ENCODE assay signal across 23 mouse cellular contexts in the genomic region with DNA sequence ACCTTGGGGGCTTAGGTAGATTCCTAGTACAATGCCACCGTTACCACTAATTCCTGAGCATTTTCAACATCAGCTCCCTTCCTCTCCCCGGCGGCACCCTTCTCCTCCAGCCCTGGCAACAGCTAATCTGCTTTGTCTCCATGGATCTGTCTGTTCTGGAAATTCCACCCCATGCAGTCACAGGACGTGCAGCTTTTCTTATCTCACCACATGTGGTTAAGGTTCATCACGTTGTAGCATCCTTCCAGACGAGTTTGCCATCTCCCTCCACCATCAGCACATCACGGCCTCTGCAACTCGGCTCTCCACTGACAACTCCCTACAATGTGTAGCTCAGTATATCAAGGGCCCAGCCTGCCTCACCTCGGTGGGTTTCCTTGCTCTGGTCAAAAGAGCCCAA. TPM values are rescaled to one million over a fixed set of nuclear protein-coding genes. Genes with fewer than 3 reads are reported as not detected.
A peak's percentile ranks its signal among the peaks of the same experiment; 100 is the strongest.
DNase-seq lines count a peak whose midpoint lies in the region; ATAC-seq and TF ChIP-seq lines count a peak whose summit lies in the region.
"Had no signal": no experiment of that assay in that cellular context is flagged by ENCODE, and none has a peak within 500 bp of the region (broad histone marks: within the 10 kb centered on the region; RNA-seq: fewer than 3 reads in every experiment).

No protein-coding gene starts in this region.

- H3K4me3 ChIP-seq in forebrain, embryonic 14.5 days (ENCODE audit: low read depth, low read length) = no peak overlapping the region
- no peak overlapping the region for H3K4me3 ChIP-seq in forebrain, embryonic 13.5 days
- H3K4me3 ChIP-seq in testis, adult 2 months (ENCODE audit: control insufficient read depth, low read depth, low read length) = no peak overlapping the region
- H3K4me3 ChIP-seq in midbrain, embryonic 14.5 days (replicated peaks; ENCODE audit: low read depth, low read length) = no peak overlapping the region
- no peak overlapping the region for H3K4me3 ChIP-seq in lung, postnatal 0 days (ENCODE audit: low read depth, low read length)
- H3K4me3 ChIP-seq: embryonic facial prominence, embryonic 15.5 days; heart, adult 2 months; heart, embryonic 15.5 days; left cerebral cortex, adult 2 months; megakaryocyte, embryonic 14.5 days had no signal

- H3K9me3 ChIP-seq in forebrain, embryonic 14.5 days (replicated peaks; ENCODE audit: control insufficient read depth, low read length) = no peaks in the 10 kb centered on the region
- no peaks in the 10 kb centered on the region for H3K9me3 ChIP-seq in forebrain, embryonic 13.5 days (replicated peaks)
- no peaks in the 10 kb centered on the region for H3K9me3 ChIP-seq in midbrain, embryonic 14.5 days (ENCODE audit: control insufficient read depth, low read length)
- H3K9me3 ChIP-seq in lung, postnatal 0 days (ENCODE audit: low read length) = no peaks in the 10 kb centered on the region
- H3K9me3 ChIP-seq: embryonic facial prominence, embryonic 15.5 days; heart, embryonic 15.5 days; megakaryocyte, embryonic 14.5 days had no signal

- DNase-seq in forebrain, embryonic 14.5 days (ENCODE audit: low spot score) = no peak
- DNase-seq in testis, postnatal 10 days (ENCODE audit: low spot score) = no peak
- DNase-seq in midbrain, embryonic 14.5 days = no peak
- no peak for DNase-seq in lung, postnatal 0 days (ENCODE audit: low spot score)
- no peak for DNase-seq in left cerebral cortex, adult 11 months (ENCODE audit: low spot score)
- DNase-seq: cerebellum, adult 9-10 months; gastrocnemius, postnatal 25 days; heart, adult 2 months; kidney, adult 2 months; kidney, postnatal 14 days; left cerebral cortex, postnatal 4 days; liver; liver, postnatal 0 days; lung, postnatal 14 days had no signal

- no peak for ATAC-seq in forebrain, embryonic 14.5 days
- no peak for ATAC-seq in forebrain, embryonic 13.5 days
- ATAC-seq in midbrain, embryonic 14.5 days (ENCODE audit: low FRiP score, low TSS enrichment) = no peak
- ATAC-seq in lung, postnatal 0 days = no peak
- ATAC-seq: inflammation-experienced regulatory T-cells, adult 6 months; liver, postnatal 0 days had no signal

- H3K27ac ChIP-seq in forebrain, embryonic 14.5 days (ENCODE audit: low read depth, low read length) = no peak overlapping the region
- no peak overlapping the region; the same call in 1 of the 2 replicates for H3K27ac ChIP-seq in forebrain, embryonic 13.5 days
- peak overlapping the region; percentile 35; the same call in 1 of the 2 replicates for H3K27ac ChIP-seq in testis, adult 2 months (ENCODE audit: control insufficient read depth, insufficient read depth, low read depth, low read length)
- H3K27ac ChIP-seq in midbrain, embryonic 14.5 days (replicated peaks; ENCODE audit: low read depth, low read length) = peak overlapping the region; percentile 38
- no peak overlapping the region for H3K27ac ChIP-seq in lung, postnatal 0 days (ENCODE audit: low read length)
- H3K27ac ChIP-seq: embryonic facial prominence, embryonic 15.5 days; heart, adult 2 months; heart, embryonic 15.5 days; left cerebral cortex, adult 2 months had no signal

- peaks cover 5% of the 10 kb centered on the region; the same call in 1 of the 2 replicates for H3K4me1 ChIP-seq in forebrain, embryonic 14.5 days (ENCODE audit: control insufficient read depth, insufficient read depth, low read length)
- H3K4me1 ChIP-seq in forebrain, embryonic 13.5 days = peaks cover 28% of the 10 kb centered on the region
- no peaks in the 10 kb centered on the region; the same call in 1 of the 2 replicates for H3K4me1 ChIP-seq in testis, adult 2 months (ENCODE audit: control insufficient read depth, insufficient read depth, low read length)
- H3K4me1 ChIP-seq in midbrain, embryonic 14.5 days (ENCODE audit: control insufficient read depth, insufficient read depth, low read length) = peaks cover 10% of the 10 kb centered on the region; the same call in 1 of the 2 replicates
- no peaks in the 10 kb centered on the region for H3K4me1 ChIP-seq in lung, postnatal 0 days (ENCODE audit: insufficient read depth, low read depth, low read length)
- H3K4me1 ChIP-seq: embryonic facial prominence, embryonic 15.5 days had no signal

- TF ChIP-seq POLR2A in testis, adult 2 months (IDR thresholded peaks at IDR 0.05; ENCODE audit: control insufficient read depth, low read depth, low read length) = no peak

- H3K9ac ChIP-seq in forebrain, embryonic 14.5 days (ENCODE audit: low read length) = 0 out of 2 replicates have a peak overlapping the region, but pooled peaks have one; percentile 3
- no peak overlapping the region for H3K9ac ChIP-seq in forebrain, embryonic 13.5 days
- no peak overlapping the region for H3K9ac ChIP-seq in midbrain, embryonic 14.5 days (replicated peaks; ENCODE audit: low read length)
- H3K9ac ChIP-seq in lung, postnatal 0 days (replicated peaks; ENCODE audit: low read depth) = no peak overlapping the region
- H3K9ac ChIP-seq: embryonic facial prominence, embryonic 15.5 days; heart, embryonic 15.5 days; liver, postnatal 0 days had no signal

- H3K36me3 ChIP-seq in forebrain, embryonic 14.5 days (ENCODE audit: control insufficient read depth, insufficient read depth, low read length) = peaks cover 43% of the 10 kb centered on the region
- peaks cover 47% of the 10 kb centered on the region for H3K36me3 ChIP-seq in forebrain, embryonic 13.5 days (ENCODE audit: poor library complexity, severe bottlenecking)
- peaks cover 6% of the 10 kb centered on the region for H3K36me3 ChIP-seq in testis, adult 2 months (ENCODE audit: control insufficient read depth, insufficient read depth, low read length)
- peaks cover 44% of the 10 kb centered on the region for H3K36me3 ChIP-seq in midbrain, embryonic 14.5 days (ENCODE audit: control insufficient read depth, insufficient read depth, low read length)
- H3K36me3 ChIP-seq in lung, postnatal 0 days (ENCODE audit: insufficient read depth, low read length) = peaks cover 12% of the 10 kb centered on the region

- WGBS in forebrain, embryonic 14.5 days = 16% methylated on average over 9 of the region's 9 CpGs
- 18% methylated on average over 9 of the region's 9 CpGs for WGBS in forebrain, embryonic 13.5 days
- WGBS in midbrain, embryonic 14.5 days = 13% methylated on average over 9 of the region's 9 CpGs
- 52% methylated on average over 9 of the region's 9 CpGs for WGBS in lung, postnatal 0 days

- no peak for TF ChIP-seq CTCF in testis, adult 2 months (IDR thresholded peaks at IDR 0.05; ENCODE audit: control insufficient read depth, insufficient read depth, insufficient replicate concordance, low read depth, low read length)
- TF ChIP-seq CTCF in lung, postnatal 0 days (IDR thresholded peaks at IDR 0.05) = no peak

- no peak for TF ChIP-seq EP300 in lung, postnatal 0 days (IDR thresholded peaks at IDR 0.05)

- H3K4me2 ChIP-seq in forebrain, embryonic 14.5 days (ENCODE audit: low read length) = no peak overlapping the region
- H3K4me2 ChIP-seq in forebrain, embryonic 13.5 days = no peak overlapping the region
- no peak overlapping the region for H3K4me2 ChIP-seq in midbrain, embryonic 14.5 days (ENCODE audit: low read length)
- H3K4me2 ChIP-seq in lung, postnatal 0 days (replicated peaks; ENCODE audit: low read depth, low read length) = no peak overlapping the region
- H3K4me2 ChIP-seq: embryonic facial prominence, embryonic 15.5 days; heart, embryonic 15.5 days had no signal

- no peaks in the 10 kb centered on the region for H3K27me3 ChIP-seq in forebrain, embryonic 14.5 days (replicated peaks; ENCODE audit: control insufficient read depth, insufficient read depth, low read length)
- H3K27me3 ChIP-seq in forebrain, embryonic 13.5 days = peaks cover 2% of the 10 kb centered on the region; the same call in 1 of the 2 replicates
- no peaks in the 10 kb centered on the region for H3K27me3 ChIP-seq in testis, adult 2 months (ENCODE audit: control insufficient read depth, insufficient read depth, low read length)
- no peaks in the 10 kb centered on the region for H3K27me3 ChIP-seq in midbrain, embryonic 14.5 days (ENCODE audit: control insufficient read depth, insufficient read depth, low read length)
- no peaks in the 10 kb centered on the region for H3K27me3 ChIP-seq in lung, postnatal 0 days (replicated peaks; ENCODE audit: insufficient read depth, low read length)
- H3K27me3 ChIP-seq: CH12.LX; embryonic facial prominence, embryonic 15.5 days had no signal

RNA-seq across cellular contexts. Expression of a gene that starts 4.0 kb away (rescaled TPM):
- polyA plus RNA-seq in forebrain, embryonic 14.5 days (2014; fragmentation: Nextera tagmentation; extraction: Ambion mirVana) = not detected in 2 replicates
- not detected in 2 replicates for polyA plus RNA-seq in forebrain, embryonic 13.5 days (2015; fragmentation: Nextera tagmentation; extraction: Ambion mirVana)
- polyA plus RNA-seq in testis, adult 2 months (2012; rRNA removed) = 1.3 and 1.4 TPM in 2 replicates
- not detected in 2 replicates for polyA plus RNA-seq in midbrain, embryonic 14.5 days (2014; fragmentation: Nextera tagmentation; extraction: Ambion mirVana)
- polyA plus RNA-seq in lung, postnatal 0 days (2015; fragmentation: Nextera tagmentation; extraction: Ambion mirVana) = not detected in 2 replicates
- polyA plus RNA-seq: heart, adult 2 months; heart, embryonic 15.5 days; inflammation-experienced regulatory T-cells, adult 6 months; kidney, adult 2 months; liver, postnatal 0 days; stomach, embryonic 16.5 days had no signal

RNA-seq across cellular contexts. Expression of a gene that starts 53.0 kb away (rescaled TPM):
- 50.0 and 58.4 TPM in 2 replicates for polyA plus RNA-seq in forebrain, embryonic 14.5 days (2014; fragmentation: Nextera tagmentation; extraction: Ambion mirVana)
- 67.2 and 70.5 TPM in 2 replicates for polyA plus RNA-seq in forebrain, embryonic 13.5 days (2015; fragmentation: Nextera tagmentation; extraction: Ambion mirVana)
- polyA plus RNA-seq in testis, adult 2 months (2012; rRNA removed) = 21.3 and 25.2 TPM in 2 replicates
- 40.4 and 59.5 TPM in 2 replicates for polyA plus RNA-seq in midbrain, embryonic 14.5 days (2014; fragmentation: Nextera tagmentation; extraction: Ambion mirVana)
- polyA plus RNA-seq in lung, postnatal 0 days (2015; fragmentation: Nextera tagmentation; extraction: Ambion mirVana) = 64.4 and 67.4 TPM in 2 replicates

RNA-seq across cellular contexts. Expression of a gene that starts 59.0 kb away (rescaled TPM):
- 16.9 and 19.5 TPM in 2 replicates for polyA plus RNA-seq in forebrain, embryonic 14.5 days (2014; fragmentation: Nextera tagmentation; extraction: Ambion mirVana)
- 13.3 and 15.3 TPM in 2 replicates for polyA plus RNA-seq in forebrain, embryonic 13.5 days (2015; fragmentation: Nextera tagmentation; extraction: Ambion mirVana)
- polyA plus RNA-seq in testis, adult 2 months (2012; rRNA removed) = 14.8 and 16.0 TPM in 2 replicates
- polyA plus RNA-seq in midbrain, embryonic 14.5 days (2014; fragmentation: Nextera tagmentation; extraction: Ambion mirVana) = 45.7 and 56.4 TPM in 2 replicates
- 1.2 and 1.8 TPM in 2 replicates for polyA plus RNA-seq in lung, postnatal 0 days (2015; fragmentation: Nextera tagmentation; extraction: Ambion mirVana)
- polyA plus RNA-seq: heart, adult 2 months; inflammation-experienced regulatory T-cells, adult 6 months; liver, postnatal 0 days had no signal

Comparison
In these comparisons a context has a peak if more than half of its experiments do, and no peak if none do; other contexts are left out.
1. H3K27ac ChIP-seq: peak in testis, adult 2 months (single experiment) and midbrain, embryonic 14.5 days (single experiment); none in forebrain, embryonic 14.5 days (single experiment), forebrain, embryonic 13.5 days (single experiment) and lung, postnatal 0 days (single experiment).